Mouse (Mus musculus) embryo, embryonic 11.5 days (tissue): Measurements from ENCODE around the gene Rai1.

Experiments
- DNase-seq: peaks from one replicate; pipeline ENCODE4 v3.0.0-alpha.2; 2012; ENCODE audit warnings: low read depth, low spot score

The Rai1 gene

GRCm38 (mm10) chr11:60104810-60105592, at the start of gene Rai1:
TSS of gene Rai1 (plus strand) at chr11:60105013.
- DNase-seq = peak; percentile 86

GRCm38 (mm10) chr11:60056520-60056919, 48.3 kb upstream of the Rai1 start:
- no peak for DNase-seq

GRCm38 (mm10) chr11:60057987-60058386, 46.8 kb upstream of the Rai1 start:
- DNase-seq = no peak

GRCm38 (mm10) chr11:60058441-60058840, 46.4 kb upstream of the Rai1 start:
- DNase-seq = no peak

- no peak for DNase-seq
Measured at GRCm38 (mm10) chr11:60060026-60060425, 44.8 kb upstream of the Rai1 start.

GRCm38 (mm10) chr11:60061504-60062006, 43.3 kb upstream of the Rai1 start:
- no peak for DNase-seq

- DNase-seq = no peak
Measured at GRCm38 (mm10) chr11:60065267-60065666, 39.5 kb upstream of the Rai1 start.

GRCm38 (mm10) chr11:60067646-60068045, 37.2 kb upstream of the Rai1 start:
- DNase-seq = no peak

- DNase-seq = no peak
Measured at GRCm38 (mm10) chr11:60068631-60069030, 36.2 kb upstream of the Rai1 start.

GRCm38 (mm10) chr11:60070599-60070998, 34.2 kb upstream of the Rai1 start:
- no peak for DNase-seq

GRCm38 (mm10) chr11:60071221-60071620, 33.6 kb upstream of the Rai1 start:
- no peak for DNase-seq

- DNase-seq = no peak
Measured at GRCm38 (mm10) chr11:60073121-60073520, 31.7 kb upstream of the Rai1 start.

GRCm38 (mm10) chr11:60073936-60074502, 30.8 kb upstream of the Rai1 start:
- DNase-seq = no peak

GRCm38 (mm10) chr11:60076183-60076582, 28.6 kb upstream of the Rai1 start:
- no peak for DNase-seq

GRCm38 (mm10) chr11:60076790-60077189, 28.0 kb upstream of the Rai1 start:
- DNase-seq = peak; percentile 60

- DNase-seq = peak; percentile 14
Measured at GRCm38 (mm10) chr11:60084589-60084988, 20.2 kb upstream of the Rai1 start.

- no peak for DNase-seq
Measured at GRCm38 (mm10) chr11:60086676-60087075, 18.1 kb upstream of the Rai1 start.

GRCm38 (mm10) chr11:60088947-60089346, 15.9 kb upstream of the Rai1 start:
- no peak for DNase-seq

- DNase-seq = no peak
Measured at GRCm38 (mm10) chr11:60090696-60091421, 14.0 kb upstream of the Rai1 start.

- DNase-seq = no peak
Measured at GRCm38 (mm10) chr11:60091422-60091761, 13.4 kb upstream of the Rai1 start.

GRCm38 (mm10) chr11:60093227-60093626, 11.6 kb upstream of the Rai1 start:
- no peak for DNase-seq

- DNase-seq = no peak
Measured at GRCm38 (mm10) chr11:60093984-60094587, 10.7 kb upstream of the Rai1 start.
